Mouse (Mus musculus): Measurements from ENCODE around the gene Gtpbp3.

GRCm38 (mm10) chr8:71495039-71495438 lies 7.1 kb downstream of the Gtpbp3 start:
- TF ChIP-seq CTCF (IDR thresholded peaks at IDR 0.05; ENCODE audit: low read depth) = peak; percentile 89
- TF ChIP-seq EP300 (IDR thresholded peaks at IDR 0.05; ENCODE audit: low read depth) = no peak
